Mouse (Mus musculus) embryonic stem cell, embryonic (primary cell): Measurements from ENCODE around the gene A4galt.

Experiments used
- CTCF ChIA-PET, 4 experiments: fragments of 300-600 bp in 2 of 4; fragments of 350-600 bp in 2 of 4; sonication (Branson Sonifier 250); formaldehyde crosslinking; loops; one replicate each; lab custom pipeline; 2022; ENCODE audit warnings: inconsistent platforms in 2 of 4; lab: Charles Lee
- POLR2A ChIA-PET, 4 experiments: fragments of 300-600 bp in 2 of 4; fragments of 350-600 bp in 2 of 4; sonication (Branson Sonifier 250); formaldehyde crosslinking; loops; one replicate each; lab custom pipeline; 2022; ENCODE audit warnings: antibody characterized with exemption in 4 of 4, inconsistent platforms in 1 of 4; lab: Charles Lee

Gene A4galt

GRCm38 (mm10) chr15:83251176-83252004 is at the start of gene A4galt:
A4galt (minus strand) TSS chr15:83251774.
- POLR2A ChIA-PET, result interaction anchor here (0.5 to 12.8 kb wide), 81 partner anchors 9 to 906 kb away, joined by 3 to 230 read pairs (median 4); partner anchors contain the start of genes Poldip3 (in 4 of the 4) and Pacsin2 (in 2 of the 4)
- CTCF ChIA-PET, result interaction anchor here (0.6 to 1.4 kb wide), 5 partner anchors 47 to 1417 kb away, joined by 3 read pairs; no protein-coding TSS in a partner anchor

GRCm38 (mm10) chr15:83299916-83300582 is 48.5 kb upstream of the A4galt start:
- POLR2A ChIA-PET, result interaction anchor here (0.6 to 6.3 kb wide), 24 partner anchors 9 to 200 kb away, joined by 3 to 40 read pairs (median 3); partner anchors contain the start of genes A4galt (in 1 of the 4), Cyb5r3 (in 1 of the 4) and Poldip3 (in 1 of the 4)
- CTCF ChIA-PET, result interaction anchor here (0.6 to 2.4 kb wide), 11 partner anchors 14 to 214 kb away, joined by 3 to 10 read pairs (median 4); no protein-coding TSS in a partner anchor

- ChIA-PET POLR2A (interaction anchor here in 3 of 4 experiments (0.6 to 6.3 kb wide), 17 partner anchors 9 to 219 kb away, joined by 3 to 40 read pairs (median 3); partner anchors contain the start of genes A4galt (in 1 of the 3) and Poldip3 (in 1 of the 3)), CTCF (interaction anchor here (0.6 to 2.4 kb wide), 11 partner anchors 15 to 201 kb away, joined by 3 to 10 read pairs (median 4); no protein-coding TSS in a partner anchor)
Measured at GRCm38 (mm10) chr15:83299450-83299849, 47.9 kb upstream of the A4galt start.

- ChIA-PET CTCF (interaction anchor here (0.6 to 2.4 kb wide), 29 partner anchors 8 to 456 kb away, joined by 3 to 10 read pairs (median 3); partner anchors contain the start of gene A4galt (in 2 of the 4)), POLR2A (interaction anchor here in 3 of 4 experiments (0.6 to 6.3 kb wide), 15 partner anchors 14 to 218 kb away, joined by 3 to 40 read pairs (median 4); partner anchors contain the start of genes Poldip3 (in 2 of the 3) and A4galt (in 1 of the 3))
Measured at GRCm38 (mm10) chr15:83298810-83299209, 47.2 kb upstream of the A4galt start.

GRCm38 (mm10) chr15:83298313-83298712 is 46.7 kb upstream of the A4galt start:
- ChIA-PET POLR2A (interaction anchor here in 3 of 4 experiments (0.6 to 6.3 kb wide), 18 partner anchors 14 to 1502 kb away, joined by 3 to 40 read pairs (median 4); partner anchors contain the start of genes Poldip3 (in 2 of the 3) and A4galt (in 1 of the 3)), CTCF (interaction anchor here (0.6 to 2.4 kb wide), 32 partner anchors 9 to 457 kb away, joined by 3 to 19 read pairs (median 3); partner anchors contain the start of gene A4galt (in 2 of the 4))

- ChIA-PET POLR2A (interaction anchor here in 3 of 4 experiments (0.6 to 6.3 kb wide), 11 partner anchors 9 to 168 kb away, joined by 3 to 40 read pairs (median 4); partner anchors contain the start of genes Poldip3 (in 2 of the 3) and A4galt (in 1 of the 3)), CTCF (interaction anchor here in 3 of 4 experiments (0.6 to 1.8 kb wide), 4 partner anchors 17 to 188 kb away, joined by 3 to 17 read pairs (median 4); no protein-coding TSS in a partner anchor)
Measured at GRCm38 (mm10) chr15:83296771-83297311, 45.3 kb upstream of the A4galt start.

GRCm38 (mm10) chr15:83296050-83296449 is 44.5 kb upstream of the A4galt start:
- POLR2A ChIA-PET, result interaction anchor here in 3 of 4 experiments (0.8 to 2.9 kb wide), 12 partner anchors 9 to 147 kb away, joined by 3 to 14 read pairs (median 4); partner anchors contain the start of genes Poldip3 (in 2 of the 3) and A4galt (in 1 of the 3)
- CTCF ChIA-PET, result interaction anchor here in 2 of 4 experiments (0.6 to 0.8 kb wide), 2 partner anchors 79 to 211 kb away, joined by 3 to 4 read pairs; no protein-coding TSS in a partner anchor

GRCm38 (mm10) chr15:83294954-83295353 is 43.4 kb upstream of the A4galt start:
- POLR2A ChIA-PET, result interaction anchor here in 3 of 4 experiments (0.5 to 2.9 kb wide), 17 partner anchors 9 to 205 kb away, joined by 3 to 14 read pairs (median 4); partner anchors contain the start of genes Poldip3 (in 2 of the 3) and A4galt (in 1 of the 3)
- CTCF ChIA-PET, result interaction anchor here in 1 of 4 experiments (0.6 to 0.7 kb wide), 2 partner anchors 27 to 1912 kb away, joined by 4 to 6 read pairs; no protein-coding TSS in a partner anchor

- ChIA-PET POLR2A (interaction anchor here in 3 of 4 experiments (0.7 to 2.9 kb wide), 13 partner anchors 9 to 206 kb away, joined by 3 to 14 read pairs (median 3); partner anchors contain the start of genes Poldip3 (in 2 of the 3) and A4galt (in 1 of the 3)), CTCF (no interaction called here)
Measured at GRCm38 (mm10) chr15:83293706-83294645, 42.4 kb upstream of the A4galt start.

- POLR2A ChIA-PET, result interaction anchor here in 2 of 4 experiments (0.8 to 2.9 kb wide), 9 partner anchors 8 to 144 kb away, joined by 3 to 14 read pairs (median 3); partner anchors contain the start of genes Poldip3 (in 2 of the 2) and A4galt (in 1 of the 2)
- CTCF ChIA-PET, result interaction anchor here in 1 of 4 experiments (0.6 kb wide), 1 partner anchor 12 kb away, joined by 6 read pairs; no protein-coding TSS in a partner anchor
Measured at GRCm38 (mm10) chr15:83293144-83293543, 41.6 kb upstream of the A4galt start.

- ChIA-PET POLR2A (interaction anchor here in 3 of 4 experiments (0.7 to 1.9 kb wide), 9 partner anchors 12 to 1440 kb away, joined by 3 to 6 read pairs (median 3); partner anchors contain the start of gene Poldip3 (in 2 of the 3)), CTCF (interaction anchor here in 1 of 4 experiments (0.6 kb wide), 1 partner anchor 13 kb away, joined by 6 read pairs; no protein-coding TSS in a partner anchor)
Measured at GRCm38 (mm10) chr15:83292261-83293056, 40.9 kb upstream of the A4galt start.

GRCm38 (mm10) chr15:83290899-83291298 is 39.3 kb upstream of the A4galt start:
- POLR2A ChIA-PET, result interaction anchor here in 3 of 4 experiments (0.6 to 1.4 kb wide), 8 partner anchors 8 to 952 kb away, joined by 3 to 6 read pairs (median 3); partner anchors contain the start of genes Naga (in 1 of the 3), Pheta2 (in 1 of the 3), Poldip3 (in 1 of the 3) and Smdt1 (in 1 of the 3)
- CTCF ChIA-PET, result no interaction called here

- CTCF ChIA-PET, result interaction anchor here in 3 of 4 experiments (1.0 to 1.4 kb wide), 3 partner anchors 12 to 90 kb away, joined by 3 read pairs; no protein-coding TSS in a partner anchor
- POLR2A ChIA-PET, result interaction anchor here in 3 of 4 experiments (0.8 to 3.3 kb wide), 20 partner anchors 9 to 136 kb away, joined by 3 to 14 read pairs (median 4); partner anchors contain the start of genes Poldip3 (in 3 of the 3) and A4galt (in 2 of the 3)
Measured at GRCm38 (mm10) chr15:83284828-83285227, 33.3 kb upstream of the A4galt start.

GRCm38 (mm10) chr15:83282397-83282796 is 30.8 kb upstream of the A4galt start:
- ChIA-PET CTCF (no interaction called here), POLR2A (interaction anchor here in 3 of 4 experiments (0.6 to 4.6 kb wide), 20 partner anchors 8 to 133 kb away, joined by 3 to 40 read pairs (median 4); partner anchors contain the start of genes A4galt (in 3 of the 3) and Poldip3 (in 3 of the 3))
